Mouse (Mus musculus) C2C12 (cell line): ENCODE data around the gene Gmnc.

ENCODE experiments used
- CEBPB ChIP-seq: IDR thresholded peaks from one replicate; pipeline ENCODE4 v1.6.1; 2011; ENCODE audit warnings: low read depth, mild to moderate bottlenecking, control low read depth, moderate library complexity
- CTCF ChIP-seq: IDR thresholded peaks from one replicate; pipeline ENCODE4 v1.5.1; 2011; ENCODE audit not compliant: control insufficient read depth, insufficient read depth, insufficient read length
- FOSL1 ChIP-seq: IDR thresholded peaks from one replicate; pipeline ENCODE4 v1.8.0; 2011; ENCODE audit warnings: mild to moderate bottlenecking, low read length; ENCODE audit not compliant: poor library complexity, insufficient read depth, severe bottlenecking
- MYOD1 ChIP-seq: IDR thresholded peaks from one replicate; pipeline ENCODE4 v1.6.1; 2011; ENCODE audit warnings: low read depth; ENCODE audit not compliant: control insufficient read depth, insufficient read length
- MYOG ChIP-seq: IDR thresholded peaks from one replicate; pipeline ENCODE4 v1.6.1; 2011; ENCODE audit not compliant: control insufficient read depth, insufficient read length; ENCODE audit errors: extremely low read depth
- USF1 ChIP-seq: IDR thresholded peaks from one replicate; pipeline ENCODE4 v1.6.1; 2011; ENCODE audit warnings: low read depth, mild to moderate bottlenecking, control low read depth, moderate library complexity

- TF ChIP-seq CTCF: no peak
- TF ChIP-seq MYOG: no peak
- TF ChIP-seq USF1: no peak
- no peak for TF ChIP-seq CEBPB
- TF ChIP-seq MYOD1: no peak
- no peak for TF ChIP-seq FOSL1
These were observed 114.6 kb downstream of the Gmnc start for GRCm38 (mm10) chr16:26876885-26877284.
